Mouse (Mus musculus): ENCODE data around the gene Rbks. TPM values are rescaled to one million over a fixed set of nuclear protein-coding genes. Genes with fewer than 3 reads are reported as not detected.
"Not testable (repeated sequence)": the region's sequence is repeated elsewhere in the genome, so short reads cannot be mapped to it uniquely, and the experiment has no call there.

Gene Rbks
- polyA plus RNA-seq, 1 experiment from 2014 or later: 3.0 TPM

DNA sequence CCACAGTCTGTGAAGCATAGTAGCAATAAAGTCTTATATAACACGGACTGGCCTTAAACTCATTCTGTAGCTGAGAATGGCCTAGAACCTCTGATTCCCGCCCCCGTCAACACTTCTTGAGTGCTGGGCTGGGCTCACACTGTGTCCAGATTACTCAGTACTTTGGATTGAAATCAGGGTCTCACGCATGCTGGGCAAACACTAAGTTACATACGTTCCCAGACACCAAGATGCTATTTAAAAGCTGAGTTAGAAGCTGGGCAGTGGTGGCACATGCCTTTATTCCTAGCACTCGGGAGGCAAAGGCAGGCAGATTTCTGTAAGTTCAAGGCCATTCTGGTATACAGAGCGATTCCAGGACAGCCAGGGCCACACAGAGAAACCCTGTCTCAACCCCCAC, 99.3 kb downstream of the Rbks start:
- no peak for ATAC-seq (ENCODE audit: insufficient number of reproducible peaks, insufficient read depth, low FRiP score, low TSS enrichment, low read depth)
- Histone ChIP-seq H3K9ac (replicated peaks) (no peak overlapping the region), H3K9me3 (no peaks in the 10 kb centered on the region), H3K4me2 (no peak overlapping the region), H3K36me3 (no peaks in the 10 kb centered on the region), H3K27me3 (no peaks in the 10 kb centered on the region; the same call in 1 of the 2 replicates), H3K4me3 (replicated peaks) (no peak overlapping the region), H3K27ac (no peak overlapping the region), H3K4me1 (replicated peaks) (peaks cover 13% of the 10 kb centered on the region)
- 77% methylated on average over 7 of the region's 7 CpGs for WGBS

DNA sequence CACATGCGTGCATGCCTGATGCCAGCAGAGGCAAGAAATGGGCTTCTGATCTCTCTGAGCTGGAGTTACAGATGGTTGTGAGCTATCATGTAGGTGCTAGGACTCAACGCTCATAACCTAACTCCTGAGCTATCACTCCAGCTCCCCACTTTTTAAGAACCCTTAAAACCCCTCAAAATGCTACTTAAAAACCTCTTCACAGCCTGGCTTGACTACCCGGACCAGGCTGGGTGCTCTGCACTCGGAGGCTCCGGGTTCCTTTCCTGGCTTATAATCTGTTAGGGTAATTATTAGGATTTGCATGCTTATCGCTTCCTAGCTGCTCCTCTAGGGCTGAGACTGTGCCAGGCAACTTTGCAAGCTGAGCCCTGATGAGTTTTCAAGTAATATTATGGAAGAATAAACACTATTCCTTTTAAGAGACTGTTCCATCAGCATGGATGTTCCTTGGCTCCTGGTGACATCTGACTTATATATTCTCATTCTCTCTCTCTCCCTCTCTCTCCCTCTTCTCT, 99.9 kb downstream of the Rbks start:
- H3K4me2 ChIP-seq: no peak overlapping the region
- WGBS: 67% methylated on average over 6 of the region's 6 CpGs
- H3K27ac ChIP-seq: no peak overlapping the region
- H3K9me3 ChIP-seq: no peaks in the 10 kb centered on the region
- no peaks in the 10 kb centered on the region; the same call in 1 of the 2 replicates for H3K27me3 ChIP-seq
- H3K4me1 ChIP-seq (replicated peaks): peaks cover 13% of the 10 kb centered on the region
- no peak overlapping the region for H3K4me3 ChIP-seq (replicated peaks)
- H3K36me3 ChIP-seq: no peaks in the 10 kb centered on the region
- H3K9ac ChIP-seq (replicated peaks): no peak overlapping the region
- no peak for ATAC-seq (ENCODE audit: insufficient number of reproducible peaks, insufficient read depth, low FRiP score, low TSS enrichment, low read depth)

DNA sequence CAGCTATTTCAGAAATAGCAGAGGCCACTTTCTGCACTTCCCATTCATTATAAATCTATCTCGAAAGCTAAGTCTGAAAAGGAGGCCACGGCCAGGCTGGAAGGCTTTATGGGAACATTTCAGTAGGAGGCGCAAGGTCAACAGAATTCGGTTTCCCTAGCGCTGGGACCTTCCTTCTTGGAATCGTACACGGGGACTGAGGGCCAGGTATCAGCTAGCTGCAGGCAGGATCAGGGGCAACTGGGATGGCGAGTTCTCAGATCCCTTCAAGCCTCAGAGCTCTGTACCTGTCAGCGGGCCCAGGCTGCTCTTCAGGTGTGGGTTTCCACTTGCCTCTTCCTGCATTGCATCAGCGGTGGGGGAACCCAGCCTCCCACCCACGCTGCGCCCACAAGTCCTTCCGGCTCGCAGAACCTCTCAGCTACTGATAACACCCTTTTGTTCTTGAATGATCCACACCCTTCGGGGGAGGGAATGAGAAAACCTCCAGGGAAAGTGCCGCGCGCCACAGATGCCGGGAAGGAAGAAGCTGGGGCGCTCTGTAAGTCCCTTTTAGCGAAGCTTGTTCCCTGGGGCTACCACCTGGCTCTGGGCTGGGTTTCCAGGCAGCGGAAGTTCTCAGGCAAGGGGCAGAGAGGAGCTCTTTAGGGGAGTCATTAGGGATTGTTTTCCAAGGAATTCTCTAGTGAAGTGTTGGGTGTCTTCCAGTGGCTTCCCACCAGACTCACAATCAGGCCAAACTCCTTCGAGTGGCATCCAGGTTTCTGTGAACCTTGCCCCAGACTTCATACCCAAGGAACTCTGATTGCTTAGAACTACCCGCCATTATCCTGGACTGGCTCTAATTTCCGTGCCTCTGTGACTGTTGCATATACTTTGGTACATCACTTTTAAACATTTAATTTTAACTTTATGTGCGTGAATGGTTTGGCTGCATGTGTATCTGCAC, 100.7 kb downstream of the Rbks start, which contains the start of gene Mrpl33:
Mrpl33 (plus strand) TSS at position 455 of the 949 bp plus-strand sequence.
- H3K9ac ChIP-seq (replicated peaks): peak within 1 kb of the TSS; percentile 64

DNA sequence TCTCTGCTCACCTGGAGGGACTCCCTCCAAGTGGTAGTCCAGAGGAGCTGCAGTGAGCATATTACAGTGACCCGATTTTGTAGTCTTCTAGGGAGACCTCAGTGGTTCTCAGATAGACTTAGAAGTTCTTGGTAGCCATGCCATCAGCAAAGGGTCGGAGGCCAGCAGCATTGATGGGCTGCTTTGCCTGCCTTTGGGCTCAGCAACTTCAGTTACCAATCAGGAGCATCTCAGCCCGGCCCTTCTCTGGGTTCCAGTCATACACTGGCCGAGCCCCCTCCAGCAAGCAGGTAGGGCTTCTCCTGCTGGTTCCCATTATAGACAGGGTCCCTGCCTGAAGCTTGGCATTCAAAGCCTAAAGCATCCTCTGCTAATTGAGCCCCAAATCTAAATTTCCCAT, 101.6 kb downstream of the Rbks start:
- Histone ChIP-seq H3K4me3 (replicated peaks) (no peak overlapping the region), H3K27me3 (no peaks in the 10 kb centered on the region; the same call in 1 of the 2 replicates), H3K27ac (no peak overlapping the region), H3K36me3 (no peaks in the 10 kb centered on the region), H3K4me1 (replicated peaks) (peaks cover 13% of the 10 kb centered on the region), H3K9me3 (no peaks in the 10 kb centered on the region), H3K4me2 (no peak overlapping the region), H3K9ac (replicated peaks) (no peak overlapping the region)
- 51% methylated on average over 4 of the region's 4 CpGs for WGBS
- no peak for ATAC-seq (ENCODE audit: insufficient number of reproducible peaks, insufficient read depth, low FRiP score, low TSS enrichment, low read depth)

More for the DNA sequence above, 100.7 kb downstream of the Rbks start, which contains the start of gene Mrpl33:
- 6% methylated on average over 26 of the region's 26 CpGs for WGBS
- Histone ChIP-seq H3K36me3 (no peaks in the 10 kb centered on the region), H3K27ac (no peak within 1 kb of the TSS), H3K4me1 (replicated peaks) (peaks cover 13% of the 10 kb centered on the region), H3K9me3 (no peaks in the 10 kb centered on the region), H3K4me3 (replicated peaks) (peak within 1 kb of the TSS; percentile 38), H3K27me3 (no peaks in the 10 kb centered on the region; the same call in 1 of the 2 replicates), H3K4me2 (peak within 1 kb of the TSS; percentile 71)
- ATAC-seq (ENCODE audit: insufficient number of reproducible peaks, insufficient read depth, low FRiP score, low TSS enrichment, low read depth): no peak

DNA sequence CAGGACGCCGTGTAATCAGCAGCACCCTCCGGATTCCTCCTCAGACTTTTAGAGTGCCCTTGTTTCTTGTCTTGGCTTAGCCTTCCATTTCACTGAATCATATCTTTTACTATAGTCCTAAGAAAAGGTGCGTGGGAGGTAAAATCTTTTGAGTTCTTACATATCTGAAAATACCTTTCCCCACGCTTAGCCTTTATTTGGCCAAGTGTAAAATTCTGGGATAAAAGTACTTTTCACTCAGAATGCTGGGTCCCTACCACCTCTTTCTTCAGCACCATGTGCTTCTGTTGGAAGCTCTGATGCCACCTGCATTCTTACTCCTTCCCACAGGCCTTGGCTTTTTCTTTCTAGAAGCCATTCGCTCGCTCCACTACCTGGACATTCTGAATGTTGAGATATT, 106.3 kb downstream of the Rbks start:
- ATAC-seq (ENCODE audit: insufficient number of reproducible peaks, insufficient read depth, low FRiP score, low TSS enrichment, low read depth): no peak
- Histone ChIP-seq H3K36me3 (no peaks in the 10 kb centered on the region), H3K27ac (no peak overlapping the region), H3K4me3 (replicated peaks) (no peak overlapping the region), H3K4me2 (no peak overlapping the region), H3K4me1 (replicated peaks) (peaks cover 12% of the 10 kb centered on the region), H3K9me3 (peaks cover 4% of the 10 kb centered on the region; the same call in 1 of the 2 replicates), H3K9ac (replicated peaks) (no peak overlapping the region), H3K27me3 (no peaks in the 10 kb centered on the region)
- WGBS: 95% methylated on average over 7 of the region's 7 CpGs

DNA sequence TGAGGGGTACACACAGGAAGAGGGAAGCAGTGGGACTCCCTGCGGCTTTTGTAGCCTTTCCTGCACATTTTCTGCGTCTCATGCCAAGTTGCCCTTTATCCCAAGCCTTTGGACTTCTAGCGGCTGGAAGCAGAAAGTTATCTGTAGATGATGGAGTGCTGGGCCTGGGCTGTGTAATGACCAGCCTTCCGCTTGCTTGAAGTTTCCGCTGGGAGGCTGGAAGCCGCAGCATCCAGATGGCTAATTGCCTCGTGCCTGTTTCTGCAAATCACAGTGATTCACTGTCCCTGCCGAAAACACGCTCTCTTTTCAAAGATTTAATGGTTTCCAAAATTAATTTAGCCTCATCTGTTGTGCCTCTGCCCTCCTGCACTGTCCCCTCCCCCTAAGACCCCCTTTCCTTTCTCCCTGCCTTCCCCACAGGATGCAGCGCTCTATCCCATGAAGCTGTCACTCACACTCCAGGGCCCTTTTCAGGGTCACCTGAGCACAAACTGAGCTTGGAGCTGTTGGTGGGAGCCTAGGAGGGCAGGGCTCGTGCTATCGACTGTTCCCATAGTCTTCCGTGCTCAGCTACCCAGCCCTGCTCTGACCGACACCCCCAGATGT, 107.6 kb downstream of the Rbks start:
- H3K4me2 ChIP-seq: no peak overlapping the region; the same call in 1 of the 2 replicates
- 26% methylated on average over 14 of the region's 14 CpGs for WGBS
- H3K9ac ChIP-seq (replicated peaks): no peak overlapping the region

DNA sequence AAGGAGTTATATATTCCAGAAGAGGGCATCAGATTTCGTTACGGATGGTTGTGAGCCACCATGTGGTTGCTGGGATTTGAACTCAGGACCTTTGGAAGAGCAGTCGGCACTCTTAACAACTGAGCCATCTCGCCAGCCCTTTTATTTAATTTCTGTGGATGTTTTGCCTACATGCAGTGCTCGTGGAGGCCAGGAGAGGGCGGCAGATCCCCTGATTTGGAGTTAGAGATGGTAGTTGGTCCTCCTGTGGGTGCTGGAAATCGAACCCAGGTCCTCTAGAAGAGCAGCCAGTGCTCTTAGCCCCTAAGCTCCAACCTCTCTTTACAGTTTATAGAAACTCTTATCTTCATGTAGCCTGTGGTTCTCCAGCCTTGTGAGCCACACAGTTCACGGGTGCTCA, 108.8 kb downstream of the Rbks start:
- H3K27me3 ChIP-seq: not testable (repeated sequence)

More for the DNA sequence above, 107.6 kb downstream of the Rbks start:
- Histone ChIP-seq H3K4me1 (replicated peaks) (peaks cover 9% of the 10 kb centered on the region), H3K36me3 (no peaks in the 10 kb centered on the region), H3K27ac (no peak overlapping the region), H3K4me3 (replicated peaks) (no peak overlapping the region), H3K27me3 (no peaks in the 10 kb centered on the region), H3K9me3 (peaks cover 4% of the 10 kb centered on the region; the same call in 1 of the 2 replicates)
- no peak for ATAC-seq (ENCODE audit: insufficient number of reproducible peaks, insufficient read depth, low FRiP score, low TSS enrichment, low read depth)

DNA sequence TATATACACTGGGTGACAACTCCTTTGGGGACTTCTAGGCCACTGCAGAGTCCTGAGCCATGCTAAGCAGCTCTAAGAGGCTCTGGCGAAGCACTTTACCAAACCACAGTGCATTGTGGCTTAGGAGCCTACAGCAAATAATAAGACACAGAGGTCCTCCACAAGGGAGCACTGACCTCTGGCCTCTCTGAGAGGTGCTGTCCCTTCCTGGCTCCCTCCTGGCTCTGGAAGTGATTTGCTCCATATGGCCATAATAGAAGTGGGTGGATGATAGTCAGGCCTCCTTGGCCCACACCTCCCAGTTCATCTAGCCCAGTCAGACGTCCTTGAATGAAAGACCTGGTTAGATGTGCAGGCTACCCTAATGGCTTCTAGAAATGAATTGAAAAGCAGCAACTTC, 109.4 kb downstream of the Rbks start:
- Histone ChIP-seq H3K27me3 (no peaks in the 10 kb centered on the region), H3K9me3 (peaks cover 4% of the 10 kb centered on the region; the same call in 1 of the 2 replicates), H3K4me2 (no peak overlapping the region), H3K27ac (no peak overlapping the region), H3K36me3 (no peaks in the 10 kb centered on the region), H3K9ac (replicated peaks) (no peak overlapping the region), H3K4me3 (replicated peaks) (no peak overlapping the region), H3K4me1 (replicated peaks) (peaks cover 9% of the 10 kb centered on the region)
- ATAC-seq (ENCODE audit: insufficient number of reproducible peaks, insufficient read depth, low FRiP score, low TSS enrichment, low read depth): no peak
- WGBS: 29% methylated on average over 2 of the region's 2 CpGs

More for the DNA sequence above, 108.8 kb downstream of the Rbks start:
- H3K4me2 ChIP-seq; H3K36me3 ChIP-seq; H3K4me3 ChIP-seq (replicated peaks); H3K4me1 ChIP-seq (replicated peaks); H3K27ac ChIP-seq; ATAC-seq (ENCODE audit: insufficient number of reproducible peaks, insufficient read depth, low FRiP score, low TSS enrichment, low read depth); H3K9me3 ChIP-seq; H3K9ac ChIP-seq (replicated peaks): not testable (repeated sequence)
- WGBS: 86% methylated on average over 8 of the region's 8 CpGs

DNA sequence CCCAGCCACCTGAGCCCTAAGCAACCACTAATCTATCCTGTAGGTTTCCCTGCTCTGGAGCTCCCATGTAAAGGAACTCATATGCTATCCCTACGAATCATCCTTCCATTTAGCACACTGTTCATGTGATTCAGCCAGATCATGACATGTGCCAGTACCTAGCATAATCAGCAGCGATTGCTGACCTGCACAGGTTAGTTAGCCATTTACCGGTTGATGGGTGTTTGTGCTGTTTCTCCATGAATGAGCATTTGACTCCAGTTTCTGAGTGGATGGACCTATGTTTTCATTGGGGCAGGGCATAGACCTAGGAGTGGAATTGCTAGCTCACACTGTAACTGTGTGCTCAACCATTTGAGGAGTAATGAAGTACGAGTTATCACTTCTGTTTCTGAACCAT, 111.9 kb downstream of the Rbks start:
- Histone ChIP-seq H3K4me3 (replicated peaks) (no peak overlapping the region), H3K27ac (no peak overlapping the region), H3K4me2 (no peak overlapping the region), H3K9me3 (peaks cover 4% of the 10 kb centered on the region; the same call in 1 of the 2 replicates), H3K27me3 (no peaks in the 10 kb centered on the region), H3K4me1 (replicated peaks) (peaks cover 9% of the 10 kb centered on the region), H3K9ac (replicated peaks) (no peak overlapping the region), H3K36me3 (no peaks in the 10 kb centered on the region)
- 91% methylated on average over 4 of the region's 4 CpGs for WGBS
- no peak for ATAC-seq (ENCODE audit: insufficient number of reproducible peaks, insufficient read depth, low FRiP score, low TSS enrichment, low read depth)

DNA sequence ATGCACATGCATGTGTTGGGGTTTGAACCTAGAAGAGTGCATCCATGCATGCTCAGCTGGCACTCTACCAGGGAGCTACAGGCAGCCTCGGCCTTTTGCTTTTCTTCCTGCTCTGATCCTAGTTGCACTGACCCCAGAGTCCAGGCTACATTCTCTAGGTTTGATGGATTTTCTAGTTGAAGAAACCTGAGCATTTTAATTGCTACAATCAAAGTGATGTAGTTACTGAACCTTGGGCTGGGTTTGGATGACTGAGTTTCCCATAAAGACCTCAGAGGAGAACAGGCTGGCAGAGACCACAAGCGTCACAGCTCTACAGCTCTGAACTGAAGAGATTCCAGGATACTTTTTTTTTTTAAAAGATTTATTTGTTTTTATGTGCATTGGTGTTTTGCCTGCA, 114.2 kb downstream of the Rbks start:
- H3K4me3 ChIP-seq (replicated peaks): no peak overlapping the region
- H3K27me3 ChIP-seq: no peaks in the 10 kb centered on the region
- no peak overlapping the region for H3K4me2 ChIP-seq
- no peak for ATAC-seq (ENCODE audit: insufficient number of reproducible peaks, insufficient read depth, low FRiP score, low TSS enrichment, low read depth)
- WGBS: 74% methylated on average over 2 of the region's 2 CpGs
- H3K36me3 ChIP-seq: no peaks in the 10 kb centered on the region
- H3K4me1 ChIP-seq (replicated peaks): no peaks in the 10 kb centered on the region; the same call in 1 of the 2 replicates
- no peak overlapping the region for H3K9ac ChIP-seq (replicated peaks)
- no peak overlapping the region for H3K27ac ChIP-seq
- H3K9me3 ChIP-seq: no peaks in the 10 kb centered on the region

DNA sequence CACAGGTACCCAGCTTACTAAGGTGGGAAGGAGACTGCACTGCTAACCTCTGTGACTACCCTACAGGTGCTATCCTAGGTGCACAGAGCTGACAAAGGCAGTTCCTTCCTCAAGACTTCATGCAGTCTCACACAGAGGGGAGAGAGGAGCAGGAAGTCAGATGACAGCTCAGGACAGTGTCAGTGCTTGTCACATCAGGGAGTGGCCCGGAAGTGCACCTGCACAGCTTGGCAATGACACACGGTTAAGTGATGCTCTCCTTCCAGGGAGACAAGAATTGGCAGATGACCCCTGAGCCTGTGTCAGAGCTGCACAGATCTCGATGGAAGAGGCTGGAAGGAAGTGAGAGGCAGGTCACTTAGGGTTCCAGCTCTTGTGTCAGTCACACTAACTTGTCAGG, 115.5 kb downstream of the Rbks start:
- Histone ChIP-seq H3K4me1 (replicated peaks) (no peaks in the 10 kb centered on the region; the same call in 1 of the 2 replicates), H3K9me3 (no peaks in the 10 kb centered on the region), H3K4me2 (no peak overlapping the region), H3K27ac (no peak overlapping the region), H3K36me3 (no peaks in the 10 kb centered on the region), H3K9ac (replicated peaks) (no peak overlapping the region), H3K4me3 (replicated peaks) (no peak overlapping the region), H3K27me3 (no peaks in the 10 kb centered on the region)
- WGBS: 76% methylated on average over 3 of the region's 3 CpGs
- no peak for ATAC-seq (ENCODE audit: insufficient number of reproducible peaks, insufficient read depth, low FRiP score, low TSS enrichment, low read depth)

Data from limb, embryonic 12.5 days (tissue).